Mouse (Mus musculus): ENCODE results near the gene Mlkl.

Gene Mlkl

GRCm38 (mm10) chr8:111338370-111339208 is 612 bp upstream of the Mlkl start:
- TF ChIP-seq GATA4 (IDR thresholded peaks at IDR 0.05; ENCODE audit: insufficient replicate concordance, low read length): no peak

GRCm38 (mm10) chr8:111337311-111337889 is 577 bp downstream of the Mlkl start:
- peak; percentile 20; the same call in 1 of the 2 replicates for TF ChIP-seq GATA4 (IDR thresholded peaks at IDR 0.05; ENCODE audit: insufficient replicate concordance, low read length)

GRCm38 (mm10) chr8:111336692-111337091 is 1.3 kb downstream of the Mlkl start:
- no peak for TF ChIP-seq GATA4 (IDR thresholded peaks at IDR 0.05; ENCODE audit: insufficient replicate concordance, low read length)

- TF ChIP-seq GATA4 (IDR thresholded peaks at IDR 0.05; ENCODE audit: insufficient replicate concordance, low read length): no peak
Observed at GRCm38 (mm10) chr8:111325222-111325790, 12.7 kb downstream of the Mlkl start.

GRCm38 (mm10) chr8:111314729-111315128 is 23.2 kb downstream of the Mlkl start:
- no peak for TF ChIP-seq GATA4 (IDR thresholded peaks at IDR 0.05; ENCODE audit: insufficient replicate concordance, low read length)

GRCm38 (mm10) chr8:111312758-111313162 is 25.2 kb downstream of the Mlkl start:
- no peak for TF ChIP-seq GATA4 (IDR thresholded peaks at IDR 0.05; ENCODE audit: insufficient replicate concordance, low read length)

GRCm38 (mm10) chr8:111305031-111305730 is 32.8 kb downstream of the Mlkl start:
- no peak for TF ChIP-seq GATA4 (IDR thresholded peaks at IDR 0.05; ENCODE audit: insufficient replicate concordance, low read length)

GRCm38 (mm10) chr8:111304359-111304758 is 33.6 kb downstream of the Mlkl start:
- TF ChIP-seq GATA4 (IDR thresholded peaks at IDR 0.05; ENCODE audit: insufficient replicate concordance, low read length): no peak

GRCm38 (mm10) chr8:111300597-111301546 is 37.1 kb downstream of the Mlkl start:
- TF ChIP-seq GATA4 (IDR thresholded peaks at IDR 0.05; ENCODE audit: insufficient replicate concordance, low read length): no peak

GRCm38 (mm10) chr8:111299821-111300568 is 38.0 kb downstream of the Mlkl start, which contains the start of gene Rfwd3:
TSS of gene Rfwd3 (minus strand) at chr8:111300222.
- TF ChIP-seq GATA4 (IDR thresholded peaks at IDR 0.05; ENCODE audit: insufficient replicate concordance, low read length): no peak; the same call in 1 of the 2 replicates

GRCm38 (mm10) chr8:111299363-111299820 is 38.6 kb downstream of the Mlkl start:
- TF ChIP-seq GATA4 (IDR thresholded peaks at IDR 0.05; ENCODE audit: insufficient replicate concordance, low read length): no peak

- TF ChIP-seq GATA4 (IDR thresholded peaks at IDR 0.05; ENCODE audit: insufficient replicate concordance, low read length): no peak
Observed at GRCm38 (mm10) chr8:111298011-111298410, 40.0 kb downstream of the Mlkl start.

GRCm38 (mm10) chr8:111291733-111292132 is 46.2 kb downstream of the Mlkl start:
- no peak for TF ChIP-seq GATA4 (IDR thresholded peaks at IDR 0.05; ENCODE audit: insufficient replicate concordance, low read length)

All from liver, adult (tissue).